Mouse (Mus musculus) cerebellum, adult 18-20 months (tissue): ENCODE measurements around the gene E130218I03Rik.
"Not testable (repeated sequence)": the region's sequence is repeated elsewhere in the genome, so short reads cannot be mapped to it uniquely, and the experiment has no call there.

Experiments used
- DNase-seq, 2 experiments: peaks; one replicate each; pipeline ENCODE4 v3.0.0; 2021

E130218I03Rik gene

DNA sequence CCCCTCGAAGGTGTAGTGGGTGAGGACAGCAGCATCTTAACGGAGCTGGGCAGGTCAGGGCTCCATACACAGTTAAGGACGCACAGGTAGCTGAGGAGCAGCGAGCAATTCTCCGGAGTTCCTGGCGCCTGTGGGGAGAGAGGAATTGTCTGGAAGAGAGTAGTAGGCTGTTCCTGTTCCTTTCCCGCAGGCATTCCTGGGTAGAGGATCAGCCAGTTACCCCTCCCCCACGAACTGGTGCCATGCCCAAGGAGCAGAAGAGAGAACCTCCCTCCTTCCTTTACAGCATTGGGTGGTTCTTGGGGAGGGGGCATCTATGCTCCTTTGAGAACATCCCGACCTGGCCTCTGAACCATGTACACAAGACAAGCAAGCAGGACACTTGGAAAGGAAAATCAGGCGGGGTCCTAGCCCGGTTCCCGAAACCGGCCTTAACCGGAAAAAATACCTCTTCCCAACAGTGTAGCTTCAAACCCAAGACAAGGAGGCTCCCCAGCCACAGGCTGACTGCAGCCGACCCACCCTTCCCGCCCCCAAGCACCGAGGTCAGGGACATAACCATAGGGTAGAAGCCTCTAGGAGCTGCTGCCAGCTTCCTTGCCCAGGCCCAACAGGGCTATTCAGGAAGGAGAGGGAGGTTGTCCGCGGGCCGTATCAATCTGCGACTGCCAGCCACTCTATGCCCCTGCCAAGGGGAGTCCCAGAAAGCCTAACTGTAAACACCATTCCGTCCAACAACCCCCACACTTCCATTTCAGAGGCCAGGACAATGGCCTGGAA, 8.9 kb downstream of the E130218I03Rik start:
- DNase-seq: no peak

DNA sequence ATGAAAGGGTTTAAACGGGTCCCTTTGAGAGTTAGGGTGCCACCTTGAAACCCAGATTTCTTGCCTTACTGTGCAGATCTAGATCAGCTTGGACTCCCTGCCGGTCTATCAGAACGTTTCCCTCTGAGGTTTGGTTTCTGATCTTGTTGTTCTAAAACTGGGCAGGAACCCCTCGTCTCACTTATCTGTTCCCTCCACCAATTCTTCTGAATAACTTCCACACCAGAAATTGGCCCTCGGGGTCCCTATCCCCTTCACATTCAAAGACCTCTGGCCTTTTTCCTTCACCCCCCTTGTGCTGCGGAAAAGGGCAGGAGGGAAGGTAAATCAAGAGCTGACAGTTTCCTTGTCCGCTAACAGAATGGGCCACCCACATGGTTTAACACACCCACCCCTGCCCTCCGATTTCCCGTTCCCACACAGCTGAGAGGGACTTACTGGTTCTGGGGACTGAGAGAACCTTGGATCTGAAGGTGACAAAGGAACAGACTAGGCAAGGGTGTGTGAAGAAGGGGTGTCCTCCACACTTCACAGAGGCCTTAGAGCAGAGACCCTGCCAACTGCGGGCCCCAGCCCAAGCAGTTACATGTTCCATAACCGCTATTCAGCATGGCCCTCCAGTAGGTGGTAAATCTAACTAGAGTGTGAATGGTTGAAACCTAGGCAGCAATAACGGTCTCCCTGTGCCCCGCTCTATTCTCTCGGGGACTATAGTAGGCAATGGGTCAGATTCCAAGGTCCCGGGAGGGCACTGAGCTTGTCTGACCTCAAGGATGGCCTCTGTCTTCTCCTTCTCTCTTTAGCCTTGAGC, 9.7 kb downstream of the E130218I03Rik start:
- DNase-seq: no peak

DNA sequence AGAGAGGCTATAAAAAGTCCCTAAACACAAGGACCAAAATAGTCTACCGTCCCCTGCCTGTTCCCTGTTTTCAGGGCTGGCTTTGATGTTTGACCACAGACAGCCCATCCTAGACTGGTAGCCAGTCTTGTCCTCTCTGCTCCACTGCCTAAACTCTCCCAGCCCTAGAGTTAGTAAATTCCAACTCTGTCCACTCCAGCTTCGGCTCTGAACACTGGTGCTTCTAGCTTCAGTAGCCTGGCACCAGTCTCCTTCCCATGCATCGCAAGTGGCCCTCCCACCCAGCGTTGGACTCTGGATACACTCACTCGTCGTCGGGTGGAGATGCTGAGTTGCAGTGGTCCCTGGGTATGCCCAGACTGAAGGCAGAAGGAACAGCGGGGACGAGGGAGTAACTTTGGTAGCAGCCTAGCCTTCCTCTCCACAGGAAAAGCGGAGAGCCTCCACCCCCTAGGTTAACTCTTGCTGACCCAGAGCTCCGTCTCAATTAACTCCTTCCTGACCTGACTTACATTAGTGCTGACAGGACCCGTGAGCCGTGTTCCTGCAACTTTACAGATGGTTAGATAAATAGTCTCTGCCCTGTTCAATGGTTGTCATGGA, 10.4 kb downstream of the E130218I03Rik start, which contains the start of gene Grrp1:
Gene Grrp1 (minus strand): TSS at position 385 of the 603 bp plus-strand sequence.
- no peak for DNase-seq

DNA sequence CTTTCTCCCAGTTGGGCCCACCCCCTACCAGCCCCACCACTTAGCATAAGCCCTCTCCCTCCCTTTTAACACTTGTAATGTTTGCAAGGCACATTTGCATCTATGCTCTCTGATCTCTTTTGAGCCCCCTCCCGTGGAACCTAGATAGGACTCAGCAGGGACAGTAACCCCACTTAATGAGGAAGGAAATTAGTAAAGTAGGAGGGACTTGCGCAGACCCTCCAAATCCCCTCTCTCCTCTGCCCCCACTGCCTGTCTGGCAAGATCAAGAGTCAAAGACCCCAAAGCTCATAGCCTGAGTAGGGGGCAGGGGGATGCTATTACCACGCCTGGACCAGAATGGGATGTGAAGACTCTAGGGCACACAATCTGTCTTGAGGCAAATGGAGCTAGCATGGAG, 11.4 kb downstream of the E130218I03Rik start:
- no peak for DNase-seq

DNA sequence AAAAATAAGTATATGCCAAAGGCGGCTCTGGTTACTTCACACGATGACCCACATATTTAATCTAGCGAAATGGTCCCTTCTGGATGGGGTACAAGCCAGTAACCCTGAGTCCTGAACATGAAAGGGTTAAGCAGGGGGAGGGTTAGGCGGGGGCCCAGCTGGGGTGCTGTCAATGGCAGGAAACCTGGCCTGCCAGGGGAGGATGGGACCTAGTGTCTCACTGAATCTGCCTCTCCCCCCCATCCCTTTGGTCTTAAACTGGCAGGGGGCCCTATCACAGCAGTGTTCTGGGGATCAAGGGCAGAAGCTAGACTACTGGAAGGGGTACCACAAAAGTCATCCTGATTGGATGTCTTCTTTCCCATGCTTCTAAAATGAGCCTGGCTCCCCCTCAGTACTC, 12.4 kb downstream of the E130218I03Rik start:
- no peak for DNase-seq

DNA sequence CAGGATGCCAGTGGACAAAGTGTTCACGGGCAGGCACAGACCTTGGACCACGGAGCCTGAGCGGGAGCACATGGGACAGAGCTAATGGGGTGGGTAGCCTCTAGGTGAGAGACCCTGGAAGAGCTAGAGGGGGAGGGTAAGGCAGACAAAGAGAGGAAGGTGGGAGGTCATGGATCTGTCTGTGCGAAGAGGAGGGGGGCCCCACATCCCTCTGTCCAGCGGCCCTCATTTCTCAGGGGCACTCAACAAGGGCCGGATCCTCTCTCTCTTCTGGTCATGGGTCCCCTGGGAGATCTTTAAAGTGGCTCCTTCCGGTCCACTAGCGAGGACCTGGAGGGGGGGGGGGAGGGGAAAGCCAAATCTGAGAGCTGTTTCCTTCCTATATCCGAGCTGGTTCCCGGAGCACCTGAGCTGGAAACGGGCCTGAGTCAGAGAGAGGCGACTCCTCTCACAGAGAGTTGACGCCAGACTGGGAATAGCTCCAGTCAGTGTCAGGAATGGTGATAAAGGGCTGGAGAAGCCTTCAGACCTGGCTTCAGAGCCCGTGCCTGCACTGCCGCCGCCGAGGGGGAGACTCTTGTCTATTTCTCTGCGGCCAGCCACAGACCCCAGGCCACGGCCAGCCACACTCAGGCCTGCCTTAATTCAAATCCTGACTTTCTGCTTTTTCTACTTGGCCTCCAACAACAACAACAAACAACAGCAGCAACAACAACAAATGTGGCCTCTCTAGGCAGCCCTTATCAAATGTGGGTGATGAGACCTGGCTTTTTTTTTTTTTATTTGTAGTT, 13.1 kb downstream of the E130218I03Rik start:
- no peak for DNase-seq

DNA sequence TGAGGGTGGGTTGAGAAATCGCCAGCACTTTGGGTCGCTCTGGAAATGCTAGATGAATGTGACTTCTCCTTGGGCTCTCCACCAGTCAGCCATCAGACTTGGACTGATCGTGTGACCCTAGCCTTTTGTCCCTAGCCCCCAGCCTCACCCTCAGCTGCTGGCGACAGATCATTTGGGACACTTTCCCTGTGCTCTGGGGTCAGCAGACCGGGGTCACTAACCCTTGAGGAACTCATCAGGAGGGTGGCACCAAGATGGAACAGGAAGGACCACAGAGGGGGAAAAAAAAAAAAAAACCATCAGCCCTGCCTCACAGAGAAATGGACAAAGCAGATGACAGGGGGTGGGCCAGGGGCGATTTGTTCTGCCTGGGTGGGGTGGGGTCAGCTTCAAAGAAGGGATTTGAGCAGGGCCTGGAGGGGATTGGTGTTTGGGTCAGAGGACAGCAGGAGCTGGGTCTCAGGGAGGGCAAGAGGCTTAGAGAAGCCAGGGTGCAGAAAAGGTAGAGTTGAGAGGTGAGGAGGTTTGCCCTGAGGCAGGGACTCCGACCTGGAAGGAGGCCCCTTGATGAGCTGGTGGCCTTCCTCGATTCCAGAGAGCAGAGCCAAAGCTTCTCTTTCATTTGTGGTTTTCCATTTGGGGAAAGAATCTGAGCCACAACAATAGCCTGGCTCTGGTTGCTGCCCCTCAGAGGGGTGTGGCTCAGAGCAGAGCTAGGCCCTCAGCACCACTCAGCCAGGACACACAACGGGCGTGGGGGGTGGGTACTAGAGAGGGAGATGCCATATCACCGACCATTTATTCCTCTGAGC, 13.9 kb downstream of the E130218I03Rik start:
- no peak for DNase-seq

DNA sequence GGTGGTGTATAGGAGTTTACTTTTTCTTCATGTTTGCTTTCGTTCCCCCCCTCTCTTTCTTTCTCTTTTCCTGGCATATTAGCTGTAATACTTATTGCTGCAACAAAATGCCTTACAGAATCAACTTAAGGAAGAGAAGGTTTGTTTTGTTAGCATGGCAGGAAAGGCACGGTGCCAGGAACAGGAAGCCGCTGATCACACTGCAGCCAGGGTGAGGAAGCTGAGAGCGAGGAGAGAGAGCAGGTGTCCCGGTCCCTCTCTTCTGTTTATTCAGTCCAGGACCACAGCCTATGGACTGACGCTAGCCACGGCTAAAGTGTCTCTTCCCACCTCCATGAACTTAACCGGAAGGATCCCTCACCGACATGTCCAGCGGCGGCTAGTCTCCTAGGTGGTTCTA, 14.9 kb downstream of the E130218I03Rik start:
- no peak for DNase-seq

DNA sequence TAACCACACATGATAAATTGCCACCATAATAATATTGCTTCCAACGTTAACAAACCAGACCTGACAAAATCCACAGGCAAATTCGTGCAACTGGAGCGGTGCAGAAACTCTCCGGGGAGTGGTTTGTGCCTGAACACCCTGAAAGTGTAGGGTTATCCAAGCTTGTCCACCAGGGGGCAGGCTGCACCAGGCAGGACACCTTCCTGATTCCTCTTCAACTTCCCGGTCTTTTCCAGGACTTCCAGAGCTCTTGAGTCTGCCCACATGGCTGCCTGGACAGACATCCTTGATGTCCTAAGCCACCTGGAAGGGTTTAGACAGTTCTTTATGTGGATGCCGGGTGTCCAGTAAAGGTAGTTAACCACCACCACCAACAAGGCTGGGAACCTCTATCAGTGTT, 19.7 kb downstream of the E130218I03Rik start:
- DNase-seq: peak; percentile 44 to 46

DNA sequence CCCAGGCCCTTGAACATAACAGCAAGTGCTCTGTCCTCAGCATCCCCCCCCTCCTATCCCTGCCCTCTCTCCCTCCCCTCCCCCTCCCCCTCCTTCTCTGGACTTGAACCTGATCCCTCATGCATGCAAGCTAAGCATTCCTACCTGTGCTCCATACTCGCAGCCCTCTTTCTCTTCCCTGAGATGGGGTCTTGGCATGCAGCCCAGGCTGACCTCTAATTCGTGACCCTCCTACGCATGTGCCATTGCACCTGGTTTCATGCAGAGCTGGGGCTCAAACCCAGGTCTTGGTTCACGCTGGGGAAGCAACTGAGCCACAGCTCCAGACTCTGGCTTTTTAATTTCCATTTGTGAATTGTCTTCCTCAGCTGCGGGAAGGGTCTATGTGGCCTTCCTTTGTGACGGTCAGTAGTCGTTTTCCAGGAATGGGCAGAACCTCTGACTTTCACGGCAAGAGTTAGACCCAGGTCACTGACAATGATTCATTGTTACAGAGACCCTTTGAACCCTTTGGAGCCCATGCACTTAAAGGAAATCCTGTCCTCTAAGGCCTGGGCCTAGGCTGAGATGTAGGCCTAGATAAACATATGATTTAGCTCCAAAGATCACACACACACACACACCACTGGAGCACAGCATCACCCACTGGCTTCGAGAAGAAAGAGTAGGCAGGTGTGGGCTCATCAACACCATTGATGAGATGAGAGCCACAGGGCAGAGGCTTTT, 22.6 kb downstream of the E130218I03Rik start:
- DNase-seq: no peak

DNA sequence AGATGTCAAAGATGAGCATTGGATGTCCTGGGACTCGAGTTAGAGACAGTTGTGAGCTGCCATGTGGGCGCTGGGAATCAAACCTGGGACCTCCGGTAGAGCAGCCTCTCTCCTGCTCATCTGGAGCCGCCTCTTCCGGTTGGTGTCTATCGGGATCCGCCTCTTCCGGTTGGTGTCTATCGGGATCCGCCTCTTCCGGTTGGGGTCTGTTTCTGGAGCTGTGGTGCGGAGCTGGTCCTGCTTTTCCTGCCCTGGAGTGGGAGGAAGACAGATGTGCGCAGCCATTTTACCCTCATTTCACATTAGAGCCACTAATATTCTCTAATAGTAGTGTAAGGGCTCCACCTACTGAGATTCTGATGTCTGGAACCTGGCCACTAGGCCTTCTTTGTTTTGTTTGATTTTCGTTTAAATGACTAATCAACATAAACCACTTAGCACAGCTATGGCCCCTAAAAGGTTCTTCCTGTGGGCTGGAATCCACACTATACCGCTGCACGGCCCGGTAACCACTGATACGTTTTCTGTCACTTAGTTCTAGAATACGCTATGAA, 24.7 kb downstream of the E130218I03Rik start:
- no peak for DNase-seq

DNA sequence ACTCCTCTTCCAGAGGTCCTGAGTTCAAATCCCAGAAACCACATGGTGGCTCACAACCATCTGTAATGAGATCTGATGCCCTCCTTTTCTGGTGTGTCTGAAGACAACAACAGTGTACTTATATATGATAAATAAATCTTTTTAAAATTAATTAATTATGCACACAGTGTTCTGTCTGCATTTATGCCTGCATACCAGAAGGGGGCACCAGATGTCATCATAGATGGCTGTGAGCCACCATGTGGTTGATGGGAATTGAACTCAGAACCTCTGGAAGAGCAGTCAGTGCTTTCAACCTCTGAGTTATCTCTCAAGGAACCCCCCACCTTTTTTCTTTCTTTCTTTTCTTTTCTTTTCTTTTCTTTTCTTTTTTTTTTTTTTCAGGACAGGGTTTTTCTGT, 26.2 kb downstream of the E130218I03Rik start:
- not testable (repeated sequence) for DNase-seq

DNA sequence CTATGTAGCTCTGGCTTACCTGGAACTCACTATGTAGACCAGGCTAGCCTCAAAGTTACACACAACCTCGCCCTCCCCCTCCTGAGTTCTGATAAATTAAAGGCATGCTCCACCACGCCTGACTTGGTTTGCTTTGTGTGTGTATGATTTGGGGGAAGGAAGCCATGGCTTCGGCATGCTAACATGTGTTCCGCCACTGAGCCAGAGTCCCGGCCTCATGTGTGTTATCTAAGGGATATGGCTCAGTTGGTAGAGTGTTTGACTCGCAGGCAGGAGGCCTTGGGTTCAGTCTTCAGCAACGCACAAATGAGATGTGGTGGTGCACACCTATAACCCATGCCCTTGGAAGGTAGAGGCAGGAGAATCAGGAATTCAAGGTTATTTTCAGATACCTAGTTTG, 28.5 kb downstream of the E130218I03Rik start:
- no peak for DNase-seq

DNA sequence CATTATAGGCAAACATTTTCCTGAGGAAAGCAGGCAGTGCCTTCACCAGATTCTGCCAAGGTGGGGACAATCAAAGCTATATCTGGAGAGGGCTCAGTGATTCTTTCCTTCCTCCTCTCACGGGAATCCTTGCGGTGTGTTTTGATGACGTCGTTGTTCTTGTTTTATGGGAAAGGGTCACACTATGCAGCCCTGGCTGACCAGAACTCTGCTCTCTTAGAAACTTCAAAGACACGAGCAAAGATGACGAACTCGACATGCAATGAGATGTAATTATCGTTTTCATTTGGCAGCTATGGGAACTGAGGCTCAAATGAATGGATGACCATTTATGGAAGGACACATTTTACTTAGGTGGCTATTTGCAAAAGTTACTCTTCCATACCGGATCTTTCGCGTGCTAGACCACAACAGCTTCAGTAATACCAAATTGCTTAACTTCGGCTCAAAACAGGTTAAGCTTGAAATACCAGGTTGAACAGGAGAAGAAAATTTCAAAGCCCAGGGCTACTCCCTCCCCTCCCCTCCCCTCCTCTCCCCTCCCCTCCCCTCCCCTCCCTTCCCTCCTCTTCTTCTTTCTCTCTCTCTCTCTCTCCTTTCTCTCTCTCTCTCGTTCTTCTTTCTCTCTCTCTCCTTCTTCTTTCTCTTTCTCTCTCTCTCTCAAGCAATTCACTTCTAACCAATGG, 29.4 kb downstream of the E130218I03Rik start:
- no peak for DNase-seq

DNA sequence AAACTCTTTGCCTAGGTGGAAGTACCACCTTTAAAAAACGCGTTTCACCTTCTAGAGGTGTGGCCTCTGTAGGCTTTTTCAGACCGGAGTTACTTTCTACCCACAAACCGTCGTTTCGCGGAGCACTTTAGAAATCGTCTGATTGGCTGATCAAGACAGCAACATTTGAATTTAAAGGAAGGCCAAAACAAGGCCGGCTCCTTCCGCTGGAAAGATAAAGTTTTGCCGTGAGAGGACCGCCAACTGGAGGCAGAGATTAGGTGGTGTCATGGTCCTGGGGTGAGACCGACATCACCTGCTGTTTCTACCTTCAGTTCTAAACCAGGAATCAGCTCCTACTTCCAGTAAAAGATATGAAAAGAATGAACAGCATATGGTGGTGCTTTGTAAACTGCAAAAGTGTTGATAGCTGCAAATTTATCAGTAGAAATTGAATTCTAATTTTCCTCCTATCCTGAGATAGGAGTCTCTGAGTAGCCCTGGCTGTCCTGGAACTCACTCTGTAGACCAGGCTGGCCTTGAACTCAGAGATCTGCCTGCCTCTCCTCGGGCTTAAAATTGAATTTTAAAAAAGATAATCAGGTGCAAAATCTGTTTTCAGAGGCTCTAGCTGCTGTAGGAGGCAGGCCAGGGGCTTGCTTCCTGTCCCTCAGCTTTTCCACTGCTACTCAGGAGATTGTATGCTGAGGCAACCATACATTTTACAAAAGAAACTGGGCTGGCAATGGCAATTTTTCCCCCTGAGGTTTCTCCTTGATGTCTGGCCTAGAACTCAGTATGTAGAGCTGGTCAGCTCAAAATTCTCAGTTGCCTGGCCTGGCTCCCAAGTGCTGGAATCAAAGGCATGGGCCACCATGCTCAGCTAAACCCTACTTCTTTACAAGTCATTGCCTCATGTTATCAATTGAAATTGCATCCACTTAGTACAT, 30.2 kb downstream of the E130218I03Rik start:
- no peak for DNase-seq

DNA sequence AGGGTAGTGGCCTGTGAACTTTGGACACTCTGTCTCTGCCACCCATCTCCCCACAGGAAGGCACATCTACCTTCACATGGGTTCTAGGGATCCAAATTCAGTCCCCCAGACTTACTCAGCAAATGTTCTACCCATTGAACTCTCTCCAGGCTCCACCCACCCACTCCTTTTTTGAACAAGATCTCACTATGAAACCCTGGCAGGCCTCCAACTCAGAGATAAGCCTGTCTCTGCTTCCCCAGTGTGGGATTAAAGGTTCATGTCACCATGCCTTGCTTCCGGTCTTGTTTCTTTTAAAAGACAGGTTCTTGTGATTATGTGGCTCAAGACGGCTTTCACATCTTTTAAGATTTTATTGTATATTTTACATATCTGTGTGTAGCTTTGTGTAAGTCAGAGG, 41.5 kb downstream of the E130218I03Rik start:
- peak in 1 of 2 experiments; percentile 16 for DNase-seq

DNA sequence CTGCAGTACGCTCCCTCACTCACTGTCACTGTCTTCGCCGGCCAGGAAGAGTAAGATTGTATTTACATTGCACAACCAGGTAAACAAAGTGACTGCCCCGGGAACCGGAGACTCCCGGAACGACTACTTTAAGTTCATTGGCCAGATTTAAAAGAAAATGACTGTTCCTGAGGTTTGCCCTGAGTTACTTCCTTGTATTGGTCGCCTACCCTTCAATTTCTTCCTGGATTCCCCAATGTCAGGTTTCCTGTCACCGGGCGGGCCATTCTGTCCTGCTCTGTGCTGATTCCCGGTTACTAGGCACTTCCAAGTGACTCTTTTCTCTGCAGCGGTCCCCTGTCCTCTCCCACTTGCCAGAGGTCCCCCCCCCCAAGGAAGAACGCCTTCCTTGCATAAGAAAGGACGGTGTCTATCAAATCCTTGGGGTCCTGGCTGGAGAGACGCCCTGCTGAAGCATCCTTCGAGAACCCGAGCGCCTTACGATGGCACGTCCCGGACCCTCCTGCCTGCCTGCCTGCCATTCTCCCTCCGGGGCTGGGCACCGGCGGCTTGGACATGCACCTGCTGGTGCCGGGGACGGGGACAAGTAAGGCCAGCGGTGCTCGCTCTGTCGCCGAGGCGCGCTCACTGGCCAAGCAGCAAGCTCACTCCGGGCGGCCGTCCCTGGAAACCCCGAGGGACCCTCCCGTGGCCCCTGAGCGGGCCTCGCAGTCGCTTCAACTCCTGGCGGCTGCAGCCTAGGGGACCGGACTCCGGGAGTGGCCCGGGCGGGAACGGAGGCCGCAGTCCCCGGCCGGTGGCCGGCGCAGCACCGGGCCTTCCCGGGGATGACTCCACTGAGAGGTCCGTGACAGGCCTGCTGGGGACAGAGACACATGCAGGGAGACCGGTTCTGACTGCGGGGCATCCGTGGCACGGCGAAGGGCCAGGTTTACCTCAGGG, 43.0 kb downstream of the E130218I03Rik start:
- peak in 1 of 2 experiments; percentile 29 for DNase-seq

DNA sequence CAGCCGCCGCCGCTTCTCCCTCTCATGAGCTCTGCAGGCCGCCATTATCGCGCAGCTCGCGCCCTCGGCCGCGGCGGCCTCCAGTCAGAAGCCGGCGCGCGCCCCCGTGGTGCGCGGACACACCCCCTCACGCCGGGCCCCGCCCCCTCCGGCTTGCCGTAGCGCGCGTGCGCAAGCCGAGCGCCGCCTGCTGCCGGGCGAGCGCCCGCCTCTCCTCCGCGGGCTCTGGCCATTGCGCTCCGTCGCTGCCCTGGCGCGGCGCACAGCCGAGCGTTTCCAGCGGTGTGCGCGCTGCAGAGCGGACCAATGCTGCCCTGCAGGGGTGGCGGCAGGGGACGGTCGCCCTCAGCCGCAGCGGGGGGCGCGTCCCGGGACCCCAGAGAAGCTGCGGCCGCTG, 43.7 kb downstream of the E130218I03Rik start:
- peak; percentile 88 to 99 for DNase-seq
